Mouse (Mus musculus) bone marrow, adult 2 months (tissue): ENCODE measurements around the gene Rptor.

Source experiments
- CTCF ChIP-seq: fragments of 200-500 bp; IDR thresholded peaks from 2 replicates; pipeline ENCODE4 v1.5.1; 2011; ENCODE audit warnings: low read length, control low read depth; ENCODE audit not compliant: control insufficient read depth, insufficient read depth
- POLR2A ChIP-seq: fragments of 200-500 bp; IDR thresholded peaks from 2 replicates; pipeline ENCODE4 v1.6.1; 2011; ENCODE audit warnings: low read depth, mild to moderate bottlenecking, control low read depth, low read length, borderline replicate concordance; ENCODE audit not compliant: control insufficient read depth

- TF ChIP-seq CTCF = no peak
- TF ChIP-seq POLR2A = no peak
Measured at GRCm38 (mm10) chr11:119784672-119785341, 182.1 kb downstream of the Rptor start.
